Mouse (Mus musculus) stomach, embryonic 16.5 days (tissue): ENCODE results near the gene Nod1. TPM values are rescaled to one million over a fixed set of nuclear protein-coding genes. Genes with fewer than 3 reads are reported as not detected.
A peak's percentile ranks its signal among the peaks of the same experiment; 100 is the strongest.

Experiments used
- ATAC-seq: fragments of 200-750 bp; cut with Nextera tagmentation; 2 replicates; pipeline ENCODE4 v1.8.0; 2017; ENCODE audit warnings: moderate number of reproducible peaks, moderate TSS enrichment; ENCODE audit not compliant: insufficient read depth, low FRiP score
- H3K27ac ChIP-seq: fragments of 300-500 bp; sonication (generic); 2 replicates; pipeline ENCODE4 v1.5.1; 2014; ENCODE audit warnings: low read length
- H3K27me3 ChIP-seq: fragments of 300-500 bp; sonication (generic); 2 replicates; pipeline ENCODE4 v1.6.1; 2014; ENCODE audit warnings: low read length, control low read depth, mixed read lengths; ENCODE audit not compliant: control insufficient read depth, insufficient read depth
- H3K36me3 ChIP-seq: fragments of 300-500 bp; sonication (generic); 2 replicates; pipeline ENCODE4 v1.6.1; 2014; ENCODE audit warnings: low read length; ENCODE audit not compliant: control insufficient read depth, insufficient read depth
- H3K4me1 ChIP-seq: fragments of 300-500 bp; sonication (generic); 2 replicates; pipeline ENCODE4 v1.6.1; 2014; ENCODE audit warnings: low read length, control low read depth, mixed read lengths; ENCODE audit not compliant: control insufficient read depth, insufficient read depth
- H3K4me2 ChIP-seq: fragments of 300-500 bp; sonication (generic); 2 replicates; pipeline ENCODE4 v1.6.1; 2014; ENCODE audit warnings: low read depth, low read length, mixed read lengths
- H3K4me3 ChIP-seq: fragments of 300-500 bp; sonication (generic); replicated peaks from 2 replicates; pipeline ENCODE4 v1.5.1; 2014; ENCODE audit warnings: mild to moderate bottlenecking, low read length
- H3K9ac ChIP-seq: fragments of 300-500 bp; sonication (generic); 2 replicates; pipeline ENCODE4 v1.6.1; 2014; ENCODE audit warnings: low read length
- H3K9me3 ChIP-seq: fragments of 300-500 bp; sonication (generic); replicated peaks from 2 replicates; pipeline ENCODE4 v1.6.1; 2016; ENCODE audit warnings: low read length, control low read depth; ENCODE audit not compliant: control insufficient read depth
- WGBS: fragments of 180-500 bp; shearing (Covaris S2); extraction: QIAGEN DNeasy Blood & Tissue Kit; methylation state at CpG from one replicate; pipeline ENCODE4 v1.1.7; 2014; 5-methylcytosine and 5-hydroxymethylcytosine counted together
- polyA plus RNA-seq: library from polyadenylated mRNA; unstranded; fragments of >200 nt; fragmentation: Nextera tagmentation; extraction: Ambion mirVana; gene quantifications from 2 replicates; pipeline ENCODE4 v1.2.1, GENCODE M21; 2015

Gene Nod1
- polyA plus RNA-seq, 1 experiment from 2014 or later = 9.8 TPM

GRCm38 (mm10) chr6:54940126-54940525 lies 32.3 kb downstream of the Nod1 start:
- H3K4me3 ChIP-seq = no peak overlapping the region
- H3K27ac ChIP-seq = no peak overlapping the region
- no peaks in the 10 kb centered on the region for H3K9me3 ChIP-seq
- no peaks in the 10 kb centered on the region for H3K36me3 ChIP-seq
- H3K4me2 ChIP-seq = no peak overlapping the region
- H3K9ac ChIP-seq = no peak overlapping the region
- 71% methylated on average over 7 of the region's 7 CpGs for WGBS
- 0 out of 2 replicates have a peak, but pooled peaks cover 3% of the 10 kb centered on the region for H3K27me3 ChIP-seq
- peaks cover 4% of the 10 kb centered on the region for H3K4me1 ChIP-seq
- no peak for ATAC-seq

DNA sequence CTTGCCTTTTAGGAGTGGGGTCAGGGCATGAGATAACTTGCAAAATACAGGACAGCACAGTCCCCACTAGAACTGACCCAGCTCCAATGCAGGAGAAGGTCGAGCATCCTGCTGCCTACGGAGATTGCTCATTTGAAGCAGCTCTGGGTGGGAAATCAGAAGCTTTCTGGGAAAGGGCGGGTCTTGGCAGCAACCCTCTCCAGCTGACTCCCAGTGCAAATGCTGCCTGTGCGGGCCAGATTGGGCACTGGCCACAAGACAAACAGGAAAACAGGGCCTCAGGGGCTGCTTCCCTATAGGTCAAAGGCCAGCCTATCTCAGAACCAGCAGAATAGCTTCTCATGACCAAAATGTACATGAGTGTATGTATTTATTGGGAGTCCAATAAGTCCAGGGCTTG lies 32.8 kb downstream of the Nod1 start:
- Histone ChIP-seq H3K4me1 (peaks cover 4% of the 10 kb centered on the region), H3K9me3 (no peaks in the 10 kb centered on the region), H3K9ac (no peak overlapping the region), H3K4me2 (no peak overlapping the region), H3K36me3 (no peaks in the 10 kb centered on the region), H3K4me3 (no peak overlapping the region), H3K27ac (no peak overlapping the region), H3K27me3 (0 out of 2 replicates have a peak, but pooled peaks cover 3% of the 10 kb centered on the region)
- 0 out of 2 replicates have a peak, but pooled peaks have one; percentile 23 for ATAC-seq
- 62% methylated on average over 4 of the region's 4 CpGs for WGBS

DNA sequence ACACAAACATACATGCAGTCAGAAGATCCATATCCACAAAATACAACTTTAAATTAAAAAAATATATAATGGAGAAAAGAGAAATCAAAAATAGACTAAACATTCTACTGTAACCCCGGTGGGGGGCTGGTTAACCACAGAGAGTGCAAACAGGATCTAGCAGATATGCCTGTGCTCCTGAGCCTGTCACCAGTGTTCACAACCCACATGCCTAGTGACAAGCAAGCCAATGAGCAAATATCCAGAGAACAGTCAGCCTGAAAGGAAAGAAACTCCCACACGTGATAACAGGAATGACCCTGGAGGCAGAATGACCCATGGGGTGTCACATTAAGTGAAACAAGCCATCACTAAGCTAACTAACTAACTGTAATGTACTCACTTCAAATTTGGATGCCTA lies 35.9 kb downstream of the Nod1 start:
- no peak for ATAC-seq
- no peak overlapping the region for H3K9ac ChIP-seq
- WGBS = 65% methylated on average over 2 of the region's 2 CpGs

DNA sequence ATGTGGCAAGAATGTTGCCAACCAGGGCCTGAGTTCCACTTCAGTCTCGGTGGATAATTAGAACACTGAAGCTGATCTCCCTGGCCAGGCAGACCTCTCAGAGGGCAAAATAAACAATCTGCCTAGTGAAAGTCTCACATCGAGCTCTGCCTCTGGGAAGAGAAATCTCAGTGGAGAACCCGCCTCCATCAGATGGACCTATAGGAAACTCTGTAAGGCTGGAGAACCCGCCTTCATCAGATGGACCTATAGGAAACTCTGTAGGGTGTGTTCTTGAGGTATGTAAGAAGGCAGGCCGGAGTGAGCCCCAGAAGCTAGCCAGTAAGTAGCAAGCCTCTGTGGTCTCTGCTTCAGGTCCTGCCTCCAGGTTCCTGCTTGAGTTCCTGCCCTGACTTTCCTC lies 37.5 kb downstream of the Nod1 start:
- Histone ChIP-seq H3K27ac (no peak overlapping the region), H3K27me3 (no peaks in the 10 kb centered on the region), H3K4me3 (no peak overlapping the region), H3K4me2 (no peak overlapping the region), H3K36me3 (no peaks in the 10 kb centered on the region), H3K9ac (no peak overlapping the region), H3K4me1 (no peaks in the 10 kb centered on the region; the same call in 1 of the 2 replicates), H3K9me3 (no peaks in the 10 kb centered on the region)
- ATAC-seq = no peak
- WGBS = 77% methylated on average over 5 of the region's 5 CpGs

More for the DNA sequence above, 35.9 kb downstream of the Nod1 start:
- Histone ChIP-seq H3K36me3 (no peaks in the 10 kb centered on the region), H3K27ac (no peak overlapping the region), H3K4me2 (no peak overlapping the region), H3K4me3 (no peak overlapping the region), H3K27me3 (no peaks in the 10 kb centered on the region), H3K4me1 (peaks cover 4% of the 10 kb centered on the region), H3K9me3 (no peaks in the 10 kb centered on the region)

DNA sequence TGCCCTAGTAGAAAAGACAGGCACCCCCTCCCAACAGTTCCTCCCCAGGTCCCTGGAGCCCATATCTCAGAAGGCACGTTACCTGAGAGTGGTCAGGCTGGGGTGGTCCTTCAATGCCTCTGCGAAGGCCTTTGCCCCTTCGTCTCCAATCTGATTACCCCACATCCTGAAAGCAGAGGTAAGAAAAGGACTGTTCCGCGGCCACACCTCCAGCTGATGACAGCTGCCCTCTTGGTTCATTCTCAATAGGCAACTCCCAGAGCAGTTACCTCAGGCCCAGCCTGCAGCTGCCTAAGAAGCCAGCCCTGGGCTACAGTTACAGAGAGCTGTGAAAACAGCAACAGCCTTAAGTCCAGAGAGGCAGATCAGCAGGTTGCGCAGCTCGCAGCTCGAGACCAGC lies 38.1 kb downstream of the Nod1 start:
- Histone ChIP-seq H3K4me3 (no peak overlapping the region), H3K4me1 (no peaks in the 10 kb centered on the region), H3K27me3 (no peaks in the 10 kb centered on the region), H3K27ac (no peak overlapping the region), H3K36me3 (no peaks in the 10 kb centered on the region), H3K9ac (no peak overlapping the region), H3K9me3 (no peaks in the 10 kb centered on the region), H3K4me2 (no peak overlapping the region)
- whole genome bisulfite sequencing = 89% methylated on average over 8 of the region's 8 CpGs
- ATAC-seq = no peak

DNA sequence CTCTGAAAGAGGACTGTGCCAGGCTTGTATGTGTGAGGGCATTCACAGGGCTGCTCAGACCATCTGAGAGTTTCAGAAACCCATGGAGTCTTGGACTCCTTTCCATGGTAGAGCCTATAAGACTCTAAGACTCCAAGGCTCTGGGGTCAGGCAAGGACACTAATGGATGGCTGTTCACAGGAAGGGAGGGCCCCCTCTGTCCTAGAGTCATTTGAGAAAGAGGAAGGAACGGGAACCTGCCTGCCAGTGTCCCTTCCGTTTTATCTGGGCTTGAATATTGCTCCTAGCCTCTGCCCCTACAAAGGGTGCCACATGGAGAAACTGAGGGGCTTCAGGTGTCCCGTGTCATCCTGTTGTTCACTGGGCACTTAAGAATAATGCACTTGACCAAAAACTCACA lies 38.5 kb downstream of the Nod1 start:
- Histone ChIP-seq H3K4me3 (no peak overlapping the region), H3K27ac (no peak overlapping the region), H3K9me3 (no peaks in the 10 kb centered on the region), H3K4me2 (no peak overlapping the region), H3K36me3 (no peaks in the 10 kb centered on the region), H3K4me1 (no peaks in the 10 kb centered on the region), H3K27me3 (no peaks in the 10 kb centered on the region), H3K9ac (no peak overlapping the region)
- 72% methylated on average over 3 of the region's 3 CpGs for WGBS
- ATAC-seq = no peak

GRCm38 (mm10) chr6:54933216-54933615 lies 39.2 kb downstream of the Nod1 start:
- no peak for ATAC-seq
- H3K4me3 ChIP-seq = no peak overlapping the region
- no peaks in the 10 kb centered on the region for H3K4me1 ChIP-seq
- WGBS = 83% methylated on average over 5 of the region's 5 CpGs
- H3K9me3 ChIP-seq = no peaks in the 10 kb centered on the region
- no peaks in the 10 kb centered on the region for H3K36me3 ChIP-seq
- H3K9ac ChIP-seq = no peak overlapping the region
- no peak overlapping the region for H3K4me2 ChIP-seq
- H3K27me3 ChIP-seq = no peaks in the 10 kb centered on the region
- H3K27ac ChIP-seq = no peak overlapping the region

- no peaks in the 10 kb centered on the region for H3K27me3 ChIP-seq
- no peak overlapping the region for H3K4me2 ChIP-seq
- H3K4me3 ChIP-seq = no peak overlapping the region
- H3K9ac ChIP-seq = no peak overlapping the region
- 87% methylated on average over 12 of the region's 12 CpGs for WGBS
- no peaks in the 10 kb centered on the region for H3K4me1 ChIP-seq
- no peak overlapping the region for H3K27ac ChIP-seq
- ATAC-seq = no peak
- H3K36me3 ChIP-seq = no peaks in the 10 kb centered on the region
- no peaks in the 10 kb centered on the region for H3K9me3 ChIP-seq
Measured at GRCm38 (mm10) chr6:54932526-54932925, 39.9 kb downstream of the Nod1 start.

- Histone ChIP-seq H3K4me3 (no peak overlapping the region), H3K4me1 (no peaks in the 10 kb centered on the region), H3K27me3 (no peaks in the 10 kb centered on the region), H3K9ac (no peak overlapping the region), H3K4me2 (no peak overlapping the region), H3K27ac (no peak overlapping the region), H3K9me3 (no peaks in the 10 kb centered on the region), H3K36me3 (no peaks in the 10 kb centered on the region)
- ATAC-seq = no peak
- WGBS = 91% methylated on average over 4 of the region's 4 CpGs
Measured at GRCm38 (mm10) chr6:54931641-54932040, 40.8 kb downstream of the Nod1 start.

GRCm38 (mm10) chr6:54927946-54928345 lies 44.5 kb downstream of the Nod1 start:
- no peaks in the 10 kb centered on the region for H3K27me3 ChIP-seq
- H3K27ac ChIP-seq = no peak overlapping the region
- no peaks in the 10 kb centered on the region for H3K4me1 ChIP-seq
- 0 out of 2 replicates have a peak, but pooled peaks cover 5% of the 10 kb centered on the region for H3K36me3 ChIP-seq
- H3K4me3 ChIP-seq = no peak overlapping the region
- H3K4me2 ChIP-seq = no peak overlapping the region
- no peak overlapping the region for H3K9ac ChIP-seq
- H3K9me3 ChIP-seq = no peaks in the 10 kb centered on the region
- no peak for ATAC-seq
- 74% methylated on average over 6 of the region's 6 CpGs for WGBS
